Mouse (Mus musculus): Measurements from ENCODE around the gene Ramp1.

DNA sequence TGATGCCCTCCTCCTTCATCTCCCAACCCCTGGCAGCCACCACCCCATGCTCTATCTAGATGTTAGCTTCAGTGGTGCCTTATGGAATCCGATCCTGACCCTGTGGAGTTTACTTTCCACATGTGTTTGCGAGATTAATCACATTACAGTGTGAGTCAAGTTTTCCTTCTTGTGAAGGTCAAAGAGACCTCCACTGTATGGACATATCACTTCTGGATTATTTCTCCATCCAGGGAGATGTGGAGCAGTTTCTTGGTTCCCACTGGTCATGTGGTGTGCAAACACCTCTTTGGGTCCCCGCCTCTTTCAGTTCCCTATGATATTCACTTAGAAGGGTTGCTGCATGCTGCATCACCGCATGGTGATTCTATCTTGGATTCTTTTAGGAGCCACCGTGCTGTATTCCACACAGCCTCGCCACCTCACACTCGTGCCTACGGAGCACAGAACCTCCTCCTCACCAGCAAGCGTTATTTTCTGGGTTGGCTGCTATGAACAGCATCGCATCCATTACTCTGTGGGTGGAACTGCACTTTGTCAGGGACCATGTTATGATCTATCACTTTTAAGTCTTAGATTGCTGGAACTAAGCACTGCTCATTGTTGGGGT lies 9.3 kb downstream of the Ramp1 start:
- TF ChIP-seq POLR2A (IDR thresholded peaks at IDR 0.05; ENCODE audit: low read depth, low read length) (no peak), CTCF (IDR thresholded peaks at IDR 0.05; ENCODE audit: extremely low read depth, insufficient read length, insufficient replicate concordance, low read depth, low read length) (no peak)

All from small intestine, adult 2 months (tissue).